12 mouse cellular contexts compared by ENCODE assay signal in the genomic region with DNA sequence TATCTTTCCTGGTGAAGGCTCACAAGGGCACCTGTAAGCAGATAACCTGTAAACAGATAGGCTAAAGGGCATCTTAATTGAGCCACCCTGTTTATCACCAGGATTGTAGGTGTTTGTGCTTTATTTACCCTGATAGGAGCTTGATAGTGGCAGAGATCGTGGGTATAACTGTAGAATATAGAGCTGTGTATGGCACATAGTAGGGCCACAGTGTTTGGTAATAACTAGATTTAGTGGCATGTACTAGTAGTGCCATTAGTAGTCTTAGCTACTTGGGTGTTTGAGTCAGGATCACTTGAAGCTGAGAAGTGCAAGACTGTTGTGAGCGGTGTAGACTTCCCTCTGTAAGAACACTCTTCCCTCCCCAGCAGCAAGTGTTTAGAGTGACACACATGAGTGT. TPM values are rescaled to one million over a fixed set of nuclear protein-coding genes. Genes with fewer than 3 reads are reported as not detected.
DNase-seq lines count a peak whose midpoint lies in the region; ATAC-seq and TF ChIP-seq lines count a peak whose summit lies in the region.
"Had no signal": no experiment of that assay in that cellular context is flagged by ENCODE, and none has a peak within 500 bp of the region (broad histone marks: within the 10 kb centered on the region; RNA-seq: fewer than 3 reads in every experiment).

No protein-coding gene starts in this region.

- 93% methylated on average over 2 of the region's 2 CpGs for whole genome bisulfite sequencing in kidney, embryonic 15.5 days
- 98% methylated on average over 2 of the region's 2 CpGs for WGBS in kidney, adult 2 months
- 90% methylated on average over 2 of the region's 2 CpGs for WGBS in forebrain, embryonic 12.5 days
- 99% methylated on average over 2 of the region's 2 CpGs for WGBS in forebrain, postnatal 0 days

- no peak overlapping the region for H3ac ChIP-seq in myocyte (ENCODE audit: control insufficient read depth, insufficient read length)

- peaks cover 30% of the 10 kb centered on the region for H3K4me1 ChIP-seq in kidney, embryonic 15.5 days
- H3K4me1 ChIP-seq in kidney, adult 2 months (ENCODE audit: control insufficient read depth, insufficient read depth, low read length): no peaks in the 10 kb centered on the region
- H3K4me1 ChIP-seq in forebrain, embryonic 12.5 days: peaks cover 26% of the 10 kb centered on the region
- H3K4me1 ChIP-seq in forebrain, postnatal 0 days (ENCODE audit: insufficient read depth): peaks cover 17% of the 10 kb centered on the region

- TF ChIP-seq POLR2A in kidney, adult 2 months (IDR thresholded peaks at IDR 0.05; ENCODE audit: low read depth, low read length): no peak
- no peak for TF ChIP-seq POLR2A in myocyte (IDR thresholded peaks at IDR 0.05; ENCODE audit: insufficient read length, low read depth)

- no peak for DNase-seq in kidney, adult 2 months
- DNase-seq in forebrain, postnatal 0 days: no peak
- no peak for DNase-seq in layer of hippocampus, postnatal 10 days (ENCODE audit: low spot score in 2 of 2)
- DNase-seq in thymus, postnatal 0 days (ENCODE audit: low spot score): no peak
- DNase-seq: embryo, embryonic 11 days; lung, adult 2 months; thymus, postnatal 14 days had no signal

- TF ChIP-seq CTCF in kidney, adult 2 months (conservative IDR thresholded peaks at IDR 0.05; ENCODE audit: insufficient read depth, insufficient read length, low read depth, low read length): no peak
- no peak for TF ChIP-seq CTCF in forebrain, postnatal 0 days (IDR thresholded peaks at IDR 0.05; ENCODE audit: low read depth)

- no peaks in the 10 kb centered on the region for H3K9me3 ChIP-seq in kidney, embryonic 15.5 days (replicated peaks)
- no peaks in the 10 kb centered on the region for H3K9me3 ChIP-seq in forebrain, embryonic 12.5 days
- H3K9me3 ChIP-seq in forebrain, postnatal 0 days (ENCODE audit: low read length): no peaks in the 10 kb centered on the region
- H3K9me3 ChIP-seq: G1E had no signal

- no peak for ATAC-seq in kidney, embryonic 15.5 days (replicated peaks; ENCODE audit: low FRiP score)
- no peak for ATAC-seq in forebrain, embryonic 12.5 days (ENCODE audit: low FRiP score)
- no peak for ATAC-seq in forebrain, postnatal 0 days
- ATAC-seq: inflammation-experienced regulatory T-cells, adult 6 months had no signal

- 0 out of 2 replicates have a peak overlapping the region, but pooled peaks have one; percentile 1 for H3K9ac ChIP-seq in kidney, embryonic 15.5 days
- peak overlapping the region; percentile 38 for H3K9ac ChIP-seq in forebrain, embryonic 12.5 days
- H3K9ac ChIP-seq in forebrain, postnatal 0 days: peak overlapping the region; percentile 28

- peaks cover 28% of the 10 kb centered on the region for H3K79me2 ChIP-seq in myocyte (ENCODE audit: control insufficient read depth, insufficient read depth)

- no peak overlapping the region for H3K4me3 ChIP-seq in kidney, embryonic 15.5 days (replicated peaks)
- H3K4me3 ChIP-seq in kidney, adult 2 months (ENCODE audit: insufficient read depth, low read depth, low read length): no peak overlapping the region
- no peak overlapping the region for H3K4me3 ChIP-seq in forebrain, embryonic 12.5 days (replicated peaks)
- H3K4me3 ChIP-seq in forebrain, postnatal 0 days (ENCODE audit: low read depth, low read length): no peak overlapping the region
- H3K4me3 ChIP-seq in myocyte: no peak overlapping the region

- no peak overlapping the region for H3K27ac ChIP-seq in kidney, embryonic 15.5 days
- no peak overlapping the region for H3K27ac ChIP-seq in kidney, adult 2 months (ENCODE audit: insufficient read depth, low read depth, low read length)
- H3K27ac ChIP-seq in forebrain, embryonic 12.5 days: no peak overlapping the region
- no peak overlapping the region for H3K27ac ChIP-seq in forebrain, postnatal 0 days (ENCODE audit: low read depth, low read length)

- H3K27me3 ChIP-seq in kidney, embryonic 15.5 days: no peaks in the 10 kb centered on the region
- no peaks in the 10 kb centered on the region for H3K27me3 ChIP-seq in kidney, adult 2 months (replicated peaks; ENCODE audit: control insufficient read depth, insufficient read depth, low read length)
- no peaks in the 10 kb centered on the region for H3K27me3 ChIP-seq in forebrain, embryonic 12.5 days
- no peaks in the 10 kb centered on the region for H3K27me3 ChIP-seq in forebrain, postnatal 0 days (ENCODE audit: insufficient read depth, low read length)
- no peaks in the 10 kb centered on the region for H3K27me3 ChIP-seq in myocyte (ENCODE audit: control insufficient read depth, insufficient read depth, insufficient read length)

- no peak overlapping the region for H3K4me2 ChIP-seq in kidney, embryonic 15.5 days
- H3K4me2 ChIP-seq in forebrain, embryonic 12.5 days: peak overlapping the region; percentile 85; the same call in 1 of the 2 replicates
- H3K4me2 ChIP-seq in forebrain, postnatal 0 days (ENCODE audit: low read depth): peak overlapping the region; percentile 96; the same call in 1 of the 2 replicates
- peak overlapping the region; percentile 6 for H3K4me2 ChIP-seq in myocyte (ENCODE audit: low read depth)

- peaks cover 49% of the 10 kb centered on the region for H3K36me3 ChIP-seq in kidney, embryonic 15.5 days
- H3K36me3 ChIP-seq in kidney, adult 2 months (ENCODE audit: control insufficient read depth, insufficient read depth, low read length): no peaks in the 10 kb centered on the region; the same call in 1 of the 2 replicates
- H3K36me3 ChIP-seq in forebrain, embryonic 12.5 days (replicated peaks): peaks cover 52% of the 10 kb centered on the region
- peaks cover 34% of the 10 kb centered on the region for H3K36me3 ChIP-seq in forebrain, postnatal 0 days (ENCODE audit: insufficient read depth)
- peaks cover 19% of the 10 kb centered on the region for H3K36me3 ChIP-seq in myocyte (ENCODE audit: control insufficient read depth, insufficient read depth)

TF ChIP-seq in myocyte, 11 proteins besides CTCF, POLR2A, EP300 and RAD21:
- TF ChIP-seq SRF (IDR thresholded peaks at IDR 0.05; ENCODE audit: control insufficient read depth, insufficient read length, low read depth) (no peak), TCF12 (IDR thresholded peaks at IDR 0.05; ENCODE audit: insufficient read depth, poor library complexity, severe bottlenecking) (no peak), MYOG (IDR thresholded peaks at IDR 0.05; ENCODE audit: control insufficient read depth in 1 of 3, insufficient read depth in 1 of 3, insufficient read length in 2 of 3, low read depth in 2 of 3) (no peak), TCF3 (IDR thresholded peaks at IDR 0.05; ENCODE audit: insufficient read length, low read depth) (no peak), MYOD1 (IDR thresholded peaks at IDR 0.05; ENCODE audit: control insufficient read depth in 1 of 3, insufficient read length in 2 of 3, low read depth in 2 of 3) (no peak), POLR2AphosphoS2 (IDR thresholded peaks at IDR 0.05; ENCODE audit: insufficient read length, low read depth) (no peak), MAX (IDR thresholded peaks at IDR 0.05; ENCODE audit: low read depth) (no peak), REST (IDR thresholded peaks at IDR 0.05; ENCODE audit: insufficient read depth, insufficient read length) (no peak)

RNA-seq across cellular contexts. Expression of a gene that starts 2.1 kb away (rescaled TPM):
- polyA plus RNA-seq in kidney, embryonic 15.5 days (2015; fragmentation: Nextera tagmentation; extraction: Ambion mirVana): 101 and 113 TPM in 2 replicates
- polyA plus RNA-seq in kidney, adult 2 months (2012; rRNA removed): 24.0 and 28.1 TPM in 2 replicates
- polyA plus RNA-seq in forebrain, embryonic 12.5 days (2016; fragmentation: Nextera tagmentation; extraction: Ambion mirVana): 151 and 157 TPM in 2 replicates
- total RNA-seq in forebrain, postnatal 0 days (2014; rRNA removed): 50.4 and 67.8 TPM in 2 replicates
- 116 and 132 TPM in 2 replicates for polyA plus RNA-seq in forebrain, postnatal 0 days (2015; fragmentation: Nextera tagmentation; extraction: Ambion mirVana)
- 32.3 TPM for polyA plus RNA-seq in myocyte (2012; fragmentation: generic; extraction: Trizol)
- 100 to 1,000 TPM; 108 to 112 TPM for total RNA-seq in layer of hippocampus, postnatal 10 days (2021)
- polyA plus RNA-seq in thymus, postnatal 0 days (2015; fragmentation: Nextera tagmentation; extraction: Ambion mirVana): 65.9 and 78.4 TPM in 2 replicates

RNA-seq across cellular contexts. Expression of a gene that starts 2.2 kb away (rescaled TPM):
- 12.5 and 13.3 TPM in 2 replicates for polyA plus RNA-seq in kidney, embryonic 15.5 days (2015; fragmentation: Nextera tagmentation; extraction: Ambion mirVana)
- polyA plus RNA-seq in kidney, adult 2 months (2012; rRNA removed): 7.0 and 7.6 TPM in 2 replicates
- 24.5 and 28.2 TPM in 2 replicates for polyA plus RNA-seq in forebrain, embryonic 12.5 days (2016; fragmentation: Nextera tagmentation; extraction: Ambion mirVana)
- total RNA-seq in forebrain, postnatal 0 days (2014; rRNA removed): 136 and 160 TPM in 2 replicates
- 60.7 and 65.1 TPM in 2 replicates for polyA plus RNA-seq in forebrain, postnatal 0 days (2015; fragmentation: Nextera tagmentation; extraction: Ambion mirVana)
- 10.1 TPM for polyA plus RNA-seq in myocyte (2012; fragmentation: generic; extraction: Trizol)
- total RNA-seq in layer of hippocampus, postnatal 10 days (2021): 100 to 1,000 TPM; 343 to 364 TPM
- polyA plus RNA-seq in thymus, postnatal 0 days (2015; fragmentation: Nextera tagmentation; extraction: Ambion mirVana): 14.9 and 16.3 TPM in 2 replicates
